Comparison of ENCODE assay signal across 8 mouse cellular contexts in genomic region chr12:71048117-71048516, GRCm38 (mm10). TPM values are rescaled to one million over a fixed set of nuclear protein-coding genes. Genes with fewer than 3 reads are reported as not detected.
DNase-seq lines count a peak whose midpoint lies in the region; ATAC-seq lines count a peak whose summit lies in the region.

No protein-coding gene starts in this region.

- H3K27ac ChIP-seq in intestine, embryonic 16.5 days (ENCODE audit: low read length), result peak overlapping the region; percentile 65

- intact Hi-C loops in left cerebral cortex, postnatal 14 days (cut with DNase I), result loop anchor here (5.0 kb wide), 1 partner anchor 81 kb away; no protein-coding TSS in a partner anchor

- DNase-seq in adrenal gland, adult 18-20 months (ENCODE audit: low spot score in 2 of 2), result peak; percentile 89 to 92
- DNase-seq in embryo, embryonic 11.5 days (ENCODE audit: low read depth, low spot score), result peak; percentile 76
- DNase-seq in left cerebral cortex, postnatal 14 days (ENCODE audit: low spot score in 2 of 2), result peak; percentile 99
- DNase-seq in right cerebral cortex, postnatal 10 days (ENCODE audit: low spot score in 2 of 2), result peak; percentile 99
- DNase-seq in urinary bladder, postnatal 14 days (ENCODE audit: low spot score), result peak; percentile 91

- no peaks in the 10 kb centered on the region for H3K27me3 ChIP-seq in intestine, embryonic 16.5 days (replicated peaks; ENCODE audit: control insufficient read depth, insufficient read depth, low read length)

- whole genome bisulfite sequencing in intestine, embryonic 16.5 days, result 19% methylated on average over 7 of the region's 7 CpGs

- no peaks in the 10 kb centered on the region for H3K9me3 ChIP-seq in intestine, embryonic 16.5 days (ENCODE audit: control insufficient read depth, low read length)

- peaks cover 8% of the 10 kb centered on the region for H3K36me3 ChIP-seq in intestine, embryonic 16.5 days (ENCODE audit: control insufficient read depth, insufficient read depth, low read length)

- peak; percentile 90 for ATAC-seq in granulocyte monocyte progenitor cell, adult 5-6 weeks (replicated peaks; ENCODE audit: poor library complexity, severe bottlenecking)
- ATAC-seq in intestine, embryonic 16.5 days, result peak; percentile 84
- peak; percentile 81 for ATAC-seq in megakaryocyte-erythroid progenitor cell, adult 5-6 weeks (replicated peaks; ENCODE audit: low FRiP score, low TSS enrichment, poor library complexity, severe bottlenecking)

- peak overlapping the region; percentile 44; the same call in 1 of the 2 replicates for H3K9ac ChIP-seq in intestine, embryonic 16.5 days (ENCODE audit: low read depth, low read length)

- H3K4me2 ChIP-seq in intestine, embryonic 16.5 days (ENCODE audit: low read depth, low read length), result peak overlapping the region; percentile 47

- H3K4me1 ChIP-seq in intestine, embryonic 16.5 days (ENCODE audit: control insufficient read depth, insufficient read depth, low read length), result peaks cover 11% of the 10 kb centered on the region; the same call in 1 of the 2 replicates

- peak overlapping the region; percentile 21 for H3K4me3 ChIP-seq in intestine, embryonic 16.5 days (ENCODE audit: low read length)

RNA-seq across cellular contexts. Expression of gene Arid4a, which starts 32.3 kb away (rescaled TPM):
- 10 to 100 TPM; 18.6 to 20.3 TPM for total RNA-seq in adrenal gland, adult 18-20 months (2021)
- total RNA-seq in granulocyte monocyte progenitor cell, adult 5-6 weeks (2014; fragmentation: Nextera tagmentation), result 23.8 and 26.9 TPM in 2 replicates
- total RNA-seq in granulocyte monocyte progenitor cell, adult 5-6 weeks (2017), result 43.3 and 46.0 TPM in 2 replicates
- 35.1 and 35.8 TPM in 2 replicates for polyA plus RNA-seq in intestine, embryonic 16.5 days (2015; fragmentation: Nextera tagmentation; extraction: Ambion mirVana)
- total RNA-seq in left cerebral cortex, postnatal 14 days (2021), result 10 to 100 TPM; 32.4 to 34.5 TPM
- 23.4 and 36.3 TPM in 2 replicates for total RNA-seq in megakaryocyte-erythroid progenitor cell, adult 5-6 weeks (2014; fragmentation: Nextera tagmentation)
- total RNA-seq in megakaryocyte-erythroid progenitor cell, adult 5-6 weeks (2017), result 58.0 and 58.9 TPM in 2 replicates

Comparison
In these comparisons a context has a peak if more than half of its experiments do, and no peak if none do; other contexts are left out.
1. Peak in every context shown above with its lines: DNase-seq, ATAC-seq, H3K4me3 ChIP-seq and H3K27ac ChIP-seq.